Mouse (Mus musculus) embryonic fibroblast, embryonic 13.5 days (primary cell): ENCODE measurements at regions not wholly inside any gene's neighbourhood (a gene's known extent, or its start where the extent isn't known, plus 50 kb on each side); places are given as distances from the start of the nearest gene placed in this dataset.
"Not testable (repeated sequence)": the region's sequence is repeated elsewhere in the genome, so short reads cannot be mapped to it uniquely, and the experiment has no call there.

ENCODE experiments used
- H3K27ac ChIP-seq: 2 replicates; pipeline ENCODE4 v1.5.1; 2012; ENCODE audit warnings: low read length, control low read depth, inconsistent platforms; ENCODE audit not compliant: insufficient read depth
- H3K4me1 ChIP-seq: 2 replicates; pipeline ENCODE4 v1.6.1; 2011; ENCODE audit warnings: low read length; ENCODE audit not compliant: control insufficient read depth, insufficient read depth
- H3K4me3 ChIP-seq: 2 replicates; pipeline ENCODE4 v1.5.1; 2011; ENCODE audit warnings: mild to moderate bottlenecking, control low read depth, low read length; ENCODE audit not compliant: insufficient read depth
- CTCF ChIP-seq: IDR thresholded peaks from 2 replicates; pipeline ENCODE4 v1.5.1; 2011; ENCODE audit warnings: mild to moderate bottlenecking, control low read depth, low read length, moderate library complexity, borderline replicate concordance; ENCODE audit not compliant: insufficient read depth
- POLR2A ChIP-seq: IDR thresholded peaks from 2 replicates; pipeline ENCODE4 v1.6.1; 2011; ENCODE audit warnings: low read depth, mild to moderate bottlenecking, control low read depth, low read length, moderate library complexity

GRCm38 (mm10) chrX:162359767-162360545 lies 200.4 kb upstream of the Nhs start:
- peak overlapping the region; percentile 18; the same call in 1 of the 2 replicates for H3K27ac ChIP-seq
- TF ChIP-seq POLR2A = no peak
- no peak for TF ChIP-seq CTCF
- no peaks in the 10 kb centered on the region; the same call in 1 of the 2 replicates for H3K4me1 ChIP-seq
- H3K4me3 ChIP-seq = no peak overlapping the region

- Histone ChIP-seq H3K4me3 (no peak overlapping the region), H3K27ac (peak overlapping the region; percentile 93), H3K4me1 (peaks cover 7% of the 10 kb centered on the region)
- TF ChIP-seq POLR2A (no peak), CTCF (no peak)
Observed at GRCm38 (mm10) chrX:162348341-162348740, 188.8 kb upstream of the Nhs start.

- Histone ChIP-seq H3K4me1 (peaks cover 7% of the 10 kb centered on the region), H3K27ac (peak overlapping the region; percentile 93), H3K4me3 (no peak overlapping the region)
- TF ChIP-seq CTCF (no peak), POLR2A (no peak)
Observed at GRCm38 (mm10) chrX:162347886-162348285, 188.4 kb upstream of the Nhs start.

- Histone ChIP-seq H3K4me3 (no peak overlapping the region), H3K4me1 (peaks cover 7% of the 10 kb centered on the region), H3K27ac (no peak overlapping the region)
- no peak for TF ChIP-seq POLR2A
- no peak for TF ChIP-seq CTCF
Observed at GRCm38 (mm10) chrX:162345497-162346143, 186.1 kb upstream of the Nhs start.

- TF ChIP-seq POLR2A (no peak), CTCF (no peak)
- H3K4me1 ChIP-seq = no peaks in the 10 kb centered on the region
- no peak overlapping the region for H3K4me3 ChIP-seq
- H3K27ac ChIP-seq = no peak overlapping the region
Observed at GRCm38 (mm10) chrX:162332121-162332520, 172.6 kb upstream of the Nhs start.

- no peak for TF ChIP-seq POLR2A
- TF ChIP-seq CTCF = no peak
- Histone ChIP-seq H3K27ac (no peak overlapping the region), H3K4me3 (no peak overlapping the region), H3K4me1 (no peaks in the 10 kb centered on the region)
Observed at GRCm38 (mm10) chrX:162307646-162308045, 148.1 kb upstream of the Nhs start.

GRCm38 (mm10) chrX:162304145-162304544 lies 144.6 kb upstream of the Nhs start:
- no peak for TF ChIP-seq CTCF
- no peak for TF ChIP-seq POLR2A
- no peaks in the 10 kb centered on the region for H3K4me1 ChIP-seq
- peak overlapping the region; percentile 57 for H3K27ac ChIP-seq
- no peak overlapping the region for H3K4me3 ChIP-seq

- H3K4me1 ChIP-seq = no peaks in the 10 kb centered on the region
- no peak for TF ChIP-seq CTCF
- no peak for TF ChIP-seq POLR2A
Observed at GRCm38 (mm10) chrX:162302788-162303187, 143.3 kb upstream of the Nhs start.

GRCm38 (mm10) chrX:162291234-162291633 lies 131.7 kb upstream of the Nhs start:
- H3K4me3 ChIP-seq = no peak overlapping the region
- TF ChIP-seq CTCF = no peak
- no peak for TF ChIP-seq POLR2A
- no peak overlapping the region for H3K27ac ChIP-seq
- H3K4me1 ChIP-seq = no peaks in the 10 kb centered on the region

More at GRCm38 (mm10) chrX:162302788-162303187, 143.3 kb upstream of the Nhs start:
- no peak overlapping the region for H3K27ac ChIP-seq
- no peak overlapping the region for H3K4me3 ChIP-seq

- H3K4me1 ChIP-seq, H3K4me3 ChIP-seq, H3K27ac ChIP-seq: not testable (repeated sequence)
Observed at GRCm38 (mm10) chrX:162286155-162286554, 126.6 kb upstream of the Nhs start.
